Mouse (Mus musculus) frontal cortex, postnatal 36 days (tissue): ENCODE results near the gene Gm2696.
"Not testable (repeated sequence)": the region's sequence is repeated elsewhere in the genome, so short reads cannot be mapped to it uniquely, and the experiment has no call there.

ENCODE experiments used
- DNase-seq, 2 experiments: peaks; one replicate each; pipeline ENCODE4 v3.0.0; 2022; ENCODE audit warnings: low spot score in 2 of 2

Gm2696 gene

DNA sequence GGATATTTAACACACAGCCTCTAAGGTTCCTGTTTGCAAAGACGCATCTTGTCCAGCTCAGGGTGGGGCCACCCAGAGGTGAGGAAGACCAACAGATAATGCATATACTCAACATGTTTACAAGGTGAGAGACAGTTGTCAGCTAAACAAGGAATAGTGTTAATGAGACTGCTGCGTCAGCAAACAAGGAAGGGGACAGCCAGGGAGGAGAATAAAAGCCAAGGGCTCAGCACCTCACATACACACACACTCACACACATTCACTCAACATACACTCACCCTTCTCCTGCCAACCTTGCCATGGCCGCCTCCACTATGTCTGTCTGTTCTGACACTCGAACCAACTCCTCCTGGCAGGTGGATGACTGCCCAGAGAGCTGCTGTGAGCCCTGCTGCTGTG is at the start of gene Gm2696:
Gene Gm2696, plus strand, starts transcription at position 301 of the 400 bp plus-strand sequence.
- DNase-seq = no peak

DNA sequence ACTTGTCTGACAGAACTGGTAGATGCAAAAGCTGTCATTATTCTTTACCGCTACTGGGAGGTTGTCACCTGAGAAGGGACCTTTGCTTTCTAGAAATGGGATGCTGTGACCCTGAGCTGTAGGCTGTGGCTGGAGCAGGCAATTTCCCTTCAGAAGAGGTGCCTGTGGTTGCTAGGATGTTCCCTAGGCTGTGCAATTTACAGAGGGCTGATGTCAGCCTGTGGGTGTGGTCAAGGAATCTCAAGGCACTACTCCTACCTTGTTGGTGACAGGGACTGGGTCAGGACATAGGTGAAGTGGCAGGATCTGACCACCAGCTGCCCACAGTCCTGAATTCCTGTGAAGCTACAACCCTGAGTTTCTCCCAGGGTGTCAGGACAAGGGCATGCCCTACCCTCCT is 44.8 kb upstream of the Gm2696 start:
- DNase-seq = no peak

DNA sequence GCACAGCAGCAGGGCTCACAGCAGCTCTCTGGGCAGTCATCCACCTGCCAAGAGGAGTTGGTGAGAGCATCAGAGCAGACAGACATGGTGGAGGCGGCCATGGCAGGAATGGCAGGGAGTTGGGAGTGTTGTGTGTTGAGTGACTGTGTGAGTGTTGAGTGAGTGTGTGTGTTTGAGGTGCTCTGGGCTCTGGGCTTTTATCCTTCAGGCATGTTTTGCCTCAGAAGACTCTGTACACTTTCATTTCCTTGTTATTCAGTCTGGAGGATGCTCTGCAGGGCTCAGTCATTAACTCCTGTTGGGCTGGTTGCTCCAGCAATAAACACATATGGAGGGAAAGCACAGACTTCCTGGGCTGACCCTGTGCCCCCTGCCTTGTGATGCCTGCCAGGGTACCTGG is 43.3 kb upstream of the Gm2696 start, which contains the start of gene Gm3238:
Gene Gm3238, minus strand, starts transcription at position 101 of the 400 bp plus-strand sequence.
- DNase-seq = not testable (repeated sequence)

DNA sequence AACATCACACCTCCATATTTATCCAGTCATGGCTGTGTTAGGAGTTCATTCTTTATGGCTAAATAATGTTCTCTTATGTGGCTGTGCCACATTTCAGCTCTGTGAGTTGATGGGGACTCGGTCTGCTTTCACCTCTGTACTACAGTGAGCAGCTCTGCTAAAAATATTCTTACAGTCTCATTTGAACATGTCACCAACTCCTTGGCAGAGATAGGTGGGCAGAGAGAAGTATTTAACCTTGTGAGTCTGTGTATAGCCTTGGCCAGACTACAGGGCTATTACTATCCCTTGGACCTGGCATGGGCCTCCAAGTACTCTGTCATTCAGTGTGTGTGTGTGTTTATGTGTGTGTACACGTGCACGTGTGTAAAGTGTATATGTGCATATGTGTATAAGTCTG is 42.3 kb upstream of the Gm2696 start:
- DNase-seq = not testable (repeated sequence)

DNA sequence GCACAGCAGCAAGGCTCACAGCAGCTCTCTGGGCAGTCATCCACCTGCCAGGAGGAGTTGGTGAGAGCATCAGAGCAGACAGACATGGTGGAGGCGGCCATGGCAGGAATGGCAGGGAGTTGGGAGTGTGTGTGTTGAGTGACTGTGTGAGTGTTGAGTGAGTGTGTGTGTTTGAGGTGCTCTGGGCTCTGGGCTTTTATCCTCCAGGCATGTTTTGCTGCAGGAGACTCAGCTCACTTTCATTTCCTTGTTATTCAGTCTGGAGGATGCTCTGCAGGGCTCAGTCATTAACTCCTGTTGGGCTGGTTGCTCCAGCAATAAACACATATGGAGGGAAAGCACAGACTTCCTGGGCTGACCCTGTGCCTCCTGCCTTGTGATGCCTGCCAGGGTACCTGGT is 37.6 kb upstream of the Gm2696 start, which contains the start of gene Gm7138:
Gene Gm7138, minus strand, starts transcription at position 101 of the 400 bp plus-strand sequence.
- not testable (repeated sequence) for DNase-seq

DNA sequence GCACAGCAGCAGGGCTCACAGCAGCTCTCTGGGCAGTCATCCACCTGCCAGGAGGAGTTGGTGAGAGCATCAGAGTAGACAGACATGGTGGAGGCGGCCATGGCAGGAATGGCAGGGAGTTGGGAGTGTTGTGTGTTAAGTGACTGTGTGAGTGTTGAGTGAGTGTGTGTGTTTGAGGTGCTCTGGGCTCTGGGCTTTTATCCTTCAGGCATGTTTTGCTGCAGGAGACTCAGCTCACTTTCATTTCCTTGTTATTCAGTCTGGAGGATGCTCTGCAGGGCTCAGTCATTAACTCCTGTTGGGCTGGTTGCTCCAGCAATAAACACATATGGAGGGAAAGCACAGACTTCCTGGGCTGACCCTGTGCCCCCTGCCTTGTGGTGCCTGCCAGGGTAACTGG is 32.0 kb upstream of the Gm2696 start, which contains the start of gene Gm3250:
Gene Gm3250, minus strand, starts transcription at position 101 of the 400 bp plus-strand sequence.
- DNase-seq = not testable (repeated sequence)

DNA sequence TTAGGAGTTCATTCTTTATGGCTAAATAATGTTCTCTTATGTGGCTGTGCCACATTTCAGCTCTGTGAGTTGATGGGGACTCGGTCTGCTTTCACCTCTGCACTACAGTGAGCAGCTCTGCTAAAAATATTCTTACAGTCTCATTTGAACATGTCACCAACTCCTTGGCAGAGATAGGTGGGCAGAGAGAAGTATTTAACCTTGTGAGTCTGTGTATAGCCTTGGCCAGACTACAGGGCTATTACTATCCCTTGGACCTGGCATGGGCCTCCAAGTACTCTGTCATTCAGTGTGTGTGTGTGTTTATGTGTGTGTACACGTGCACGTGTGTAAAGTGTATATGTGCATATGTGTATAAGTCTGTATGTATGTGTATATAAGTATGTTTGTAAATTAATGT is 31.1 kb upstream of the Gm2696 start:
- DNase-seq = not testable (repeated sequence)

DNA sequence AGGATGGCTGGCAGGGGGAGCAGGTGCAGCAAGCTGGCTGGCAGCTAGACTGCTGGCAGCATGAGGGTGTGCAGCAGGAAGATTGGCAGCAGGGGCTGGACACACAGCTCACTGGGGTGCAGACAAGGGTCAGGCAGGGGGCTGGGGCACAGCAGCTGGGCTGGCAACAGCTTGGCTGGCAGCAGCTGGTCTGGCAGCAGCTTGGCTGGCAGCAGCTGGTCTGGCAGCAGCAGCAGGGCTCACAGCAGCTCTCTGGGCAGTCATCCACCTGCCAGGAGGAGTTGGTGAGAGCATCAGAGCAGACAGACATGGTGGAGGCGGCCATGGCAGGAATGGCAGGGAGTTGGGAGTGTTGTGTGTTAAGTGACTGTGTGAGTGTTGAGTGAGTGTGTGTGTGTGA is 26.6 kb upstream of the Gm2696 start, which contains the start of gene Gm7137:
Gene Gm7137, minus strand, starts transcription at position 325 of the 400 bp plus-strand sequence.
- peak in 1 of 2 experiments; percentile 21 for DNase-seq

DNA sequence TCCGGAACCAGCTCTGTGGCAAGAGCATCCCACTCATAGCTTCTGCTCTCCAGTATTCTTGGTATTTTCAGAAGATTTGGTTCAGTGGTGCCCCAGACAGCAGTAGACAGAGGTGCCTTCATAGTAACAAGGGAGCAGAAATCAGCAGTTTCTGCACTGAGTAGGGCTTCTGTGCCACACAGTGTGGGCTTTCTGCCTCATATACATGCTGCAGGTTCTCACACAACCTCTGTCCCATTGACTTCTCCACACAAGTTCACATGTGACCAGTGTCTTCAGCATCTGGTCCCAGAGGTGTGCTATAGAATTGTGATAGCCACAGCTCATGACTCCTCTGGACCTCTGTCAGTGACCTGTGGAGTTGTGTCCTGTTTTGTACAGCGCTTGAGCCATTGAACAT is 25.9 kb upstream of the Gm2696 start:
- DNase-seq = no peak

DNA sequence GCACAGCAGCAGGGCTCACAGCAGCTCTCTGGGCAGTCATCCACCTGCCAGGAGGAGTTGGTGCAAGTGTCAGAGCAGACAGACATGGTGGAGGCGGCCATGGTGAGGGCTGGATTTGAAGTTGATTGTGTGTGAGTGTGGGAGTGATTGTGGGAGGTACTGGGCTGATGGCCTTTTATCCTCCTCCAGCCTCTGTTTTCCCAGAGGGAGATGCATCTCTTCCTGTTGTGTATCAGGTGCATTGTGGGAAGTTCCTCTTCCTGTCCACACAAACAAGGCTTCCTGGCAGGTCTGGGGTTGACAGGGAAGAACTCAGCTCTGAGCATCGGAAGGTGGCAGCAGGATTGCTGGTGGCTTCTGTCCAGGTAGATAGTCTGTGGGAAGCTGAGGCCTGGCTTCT is 19.5 kb upstream of the Gm2696 start, which contains the start of gene Gm9639:
Gene Gm9639, minus strand, starts transcription at position 101 of the 400 bp plus-strand sequence.
- DNase-seq = no peak

DNA sequence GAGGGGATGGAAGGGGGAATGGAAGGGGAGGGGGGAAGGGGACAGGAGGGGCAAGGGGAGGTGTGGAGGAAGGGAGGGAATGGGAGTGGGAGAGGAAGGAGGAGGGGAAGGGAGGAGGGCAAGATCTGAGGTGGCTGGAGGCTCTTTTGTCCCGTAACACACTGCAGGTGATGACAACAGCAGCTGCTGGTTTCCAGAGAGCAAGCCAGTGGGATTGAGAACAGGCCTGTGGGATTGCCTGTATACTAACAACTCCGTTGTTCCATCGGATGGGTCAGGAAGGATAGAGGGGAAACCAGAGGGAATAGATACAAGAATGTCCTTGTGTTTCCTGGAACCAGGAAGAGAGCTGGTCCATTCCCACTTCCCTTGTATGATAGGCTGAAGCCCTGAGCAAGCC is 16.8 kb upstream of the Gm2696 start:
- DNase-seq = no peak

DNA sequence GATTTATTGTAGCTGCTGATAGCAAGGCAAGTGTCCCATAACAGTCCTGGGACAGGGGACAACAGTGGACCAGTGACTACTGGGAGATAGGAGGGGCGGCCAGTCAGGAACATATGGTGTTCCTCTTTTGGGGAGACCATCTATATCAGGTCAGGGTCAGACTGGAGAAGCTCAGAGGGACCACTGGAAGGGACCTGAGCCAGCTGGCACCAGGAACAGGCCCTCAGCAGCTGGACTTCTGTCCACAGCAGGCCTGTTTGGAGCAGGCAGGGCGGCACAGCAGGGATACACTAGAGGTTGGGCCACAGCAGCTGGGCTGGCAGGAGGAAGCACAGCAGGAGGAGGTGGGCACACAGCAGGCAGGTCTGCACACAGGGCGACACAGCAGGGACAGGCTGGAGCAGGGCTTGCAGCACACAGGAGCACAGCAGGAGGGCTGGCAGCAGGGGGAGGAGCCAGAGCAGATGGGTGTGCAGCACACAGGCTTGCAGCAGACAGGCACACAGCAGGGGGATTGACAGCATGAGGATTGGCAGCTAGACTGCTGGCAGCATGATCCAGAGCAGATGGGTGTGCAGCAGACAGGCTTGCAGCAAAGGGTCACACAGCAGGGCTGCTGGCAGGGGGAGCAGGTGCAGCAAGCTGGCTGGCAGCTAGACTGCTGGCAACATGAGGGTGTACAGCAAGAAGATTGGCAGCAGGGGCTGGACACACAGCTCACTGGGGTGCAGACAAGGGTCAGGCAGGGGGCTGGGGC is 16.1 kb upstream of the Gm2696 start:
- DNase-seq = not testable (repeated sequence)

DNA sequence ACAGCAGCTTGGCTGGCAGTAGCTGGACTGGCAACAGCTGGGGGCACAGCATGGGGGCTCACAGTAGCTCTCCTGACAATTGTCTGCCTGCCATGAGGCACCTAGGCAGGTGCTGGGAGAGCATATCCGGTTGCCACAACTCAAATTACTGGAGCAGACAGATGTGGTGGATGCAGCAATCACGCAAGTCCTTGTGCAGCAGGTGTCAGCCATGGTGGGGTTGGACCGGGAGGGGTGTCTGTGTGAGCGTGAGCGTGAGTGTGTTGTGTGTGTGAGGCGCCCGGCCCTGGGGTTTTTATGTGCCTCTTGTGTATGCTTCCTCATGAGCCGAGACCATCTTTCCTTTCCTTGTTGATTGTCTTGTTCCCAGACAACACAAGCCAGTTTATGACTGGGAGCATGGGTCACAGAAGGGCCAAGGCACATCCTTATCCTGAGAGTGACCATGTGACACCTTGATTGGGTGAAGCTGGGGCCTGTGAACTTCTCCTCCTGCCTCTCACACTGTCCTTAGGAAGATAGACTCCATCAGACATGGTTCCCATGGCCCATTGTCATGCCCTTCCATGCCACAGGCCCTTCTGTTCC is 15.5 kb upstream of the Gm2696 start, which contains the start of gene Gm19668:
Gene Gm19668, minus strand, starts transcription at position 213 of the 588 bp plus-strand sequence.
- DNase-seq = no peak

DNA sequence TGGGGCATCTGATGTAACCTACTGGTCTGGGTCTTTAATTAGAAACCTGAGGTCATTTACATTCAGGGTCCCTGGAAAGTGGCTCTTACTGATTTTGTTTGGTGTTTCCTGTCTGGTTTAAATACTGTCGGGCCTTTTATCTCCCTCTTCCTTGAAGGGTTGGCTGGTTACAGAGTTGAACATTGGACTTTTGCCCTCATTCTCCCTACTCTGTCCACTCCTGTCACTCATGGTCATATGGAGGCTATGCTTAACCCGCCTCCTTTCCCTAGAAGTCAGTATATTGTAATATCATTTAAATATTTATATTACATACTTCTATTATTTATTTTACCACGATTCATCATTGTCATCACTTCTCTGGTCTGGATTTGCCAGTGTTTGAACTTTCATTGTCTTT is 10.4 kb upstream of the Gm2696 start:
- no peak for DNase-seq

DNA sequence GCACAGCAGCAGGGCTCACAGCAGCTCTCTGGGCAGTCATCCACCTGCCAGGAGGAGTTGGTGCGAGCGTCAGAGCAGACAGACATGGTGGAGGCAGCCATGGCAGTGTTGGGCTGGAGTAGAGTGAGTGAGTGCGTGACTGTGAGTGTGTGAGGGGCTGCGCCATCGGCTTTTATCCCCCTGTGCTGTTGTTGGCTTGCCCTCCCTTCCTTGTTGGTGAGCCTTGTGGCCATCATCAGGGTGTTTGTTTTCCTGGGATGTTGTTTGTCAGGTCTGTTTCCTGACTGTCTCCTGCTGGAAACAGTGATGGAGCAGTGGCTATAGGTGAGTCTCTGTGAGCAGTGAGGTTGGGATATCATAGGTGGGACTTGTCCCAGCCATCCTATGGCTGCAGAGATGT is 2.7 kb upstream of the Gm2696 start, which contains the start of gene Gm9507:
Gene Gm9507, minus strand, starts transcription at position 101 of the 400 bp plus-strand sequence.
- no peak for DNase-seq

DNA sequence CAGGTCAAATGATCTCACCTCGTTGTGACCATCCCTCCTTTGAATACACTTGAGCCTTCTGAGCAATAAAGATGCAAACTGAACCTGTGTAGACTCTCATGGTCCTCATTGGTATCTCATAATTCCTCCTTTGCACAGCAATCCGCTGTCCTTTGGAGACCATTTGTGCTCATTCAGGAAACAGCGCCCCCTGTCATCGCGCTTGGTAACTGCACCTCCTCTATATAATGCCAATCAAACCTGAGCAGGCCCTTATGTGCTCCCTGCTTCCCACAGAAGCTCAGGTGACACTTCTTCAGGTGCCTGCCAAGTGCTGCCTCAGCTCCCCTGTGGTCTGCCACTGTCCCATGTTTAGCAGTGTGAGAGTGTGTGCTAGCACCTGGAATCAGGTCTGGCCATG is 1.0 kb downstream of the Gm2696 start:
- DNase-seq = no peak

DNA sequence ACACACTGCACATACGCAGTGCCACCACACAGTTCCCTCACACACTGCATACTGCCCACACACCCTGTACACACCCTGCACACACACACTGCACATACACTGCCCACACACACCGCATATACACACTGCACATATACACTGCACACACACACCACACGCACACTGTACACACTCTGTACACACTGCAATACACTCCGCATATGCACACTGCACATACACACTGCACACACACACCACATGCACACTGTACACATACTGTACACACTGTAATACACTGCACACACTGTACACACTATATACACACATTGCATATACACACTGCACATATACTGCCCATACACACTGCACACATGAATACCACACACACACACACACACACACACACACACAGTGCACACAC is 4.0 kb downstream of the Gm2696 start:
- DNase-seq = no peak

DNA sequence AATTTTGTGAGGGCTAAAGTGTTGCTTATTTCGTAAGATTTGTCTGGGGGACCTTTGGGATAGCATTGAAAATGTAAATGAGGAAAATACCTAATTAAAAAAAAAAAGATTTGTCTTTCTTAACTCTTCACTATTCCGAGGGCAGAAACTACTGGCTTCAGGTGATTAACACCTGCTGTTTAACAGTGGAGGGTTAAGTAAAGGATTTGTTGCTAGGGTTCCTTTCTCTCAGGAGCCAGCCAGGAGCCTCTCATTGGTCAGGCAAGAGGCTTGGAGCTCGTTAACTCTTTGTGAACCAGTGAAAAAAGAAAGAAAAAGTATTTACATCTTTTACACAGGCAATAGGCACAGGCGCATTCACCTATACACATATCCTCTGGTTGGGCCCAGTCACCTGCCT is 4.7 kb downstream of the Gm2696 start:
- no peak for DNase-seq

DNA sequence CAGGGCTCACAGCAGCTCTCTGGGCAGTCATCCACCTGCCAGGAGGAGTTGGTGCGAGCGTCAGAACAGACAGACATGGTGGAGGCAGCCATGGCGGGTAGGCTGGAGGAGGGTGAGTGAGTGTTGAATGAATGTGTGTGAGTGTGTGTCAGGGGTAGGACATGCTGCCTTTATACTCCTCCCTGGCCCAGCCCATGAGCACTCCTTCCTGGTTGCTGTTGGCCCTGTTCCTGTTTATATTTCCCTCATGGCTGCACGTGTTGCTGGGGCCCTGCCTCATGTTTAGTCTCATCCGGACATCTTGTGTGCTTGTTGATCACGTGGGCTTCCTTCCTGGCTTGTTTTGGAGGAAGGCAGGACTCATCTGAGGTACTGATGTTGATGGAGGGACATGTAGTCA is 12.5 kb downstream of the Gm2696 start, which contains the start of gene Krtap10-4:
Gene Krtap10-4, minus strand, starts transcription at position 145 of the 400 bp plus-strand sequence.
- DNase-seq = no peak

DNA sequence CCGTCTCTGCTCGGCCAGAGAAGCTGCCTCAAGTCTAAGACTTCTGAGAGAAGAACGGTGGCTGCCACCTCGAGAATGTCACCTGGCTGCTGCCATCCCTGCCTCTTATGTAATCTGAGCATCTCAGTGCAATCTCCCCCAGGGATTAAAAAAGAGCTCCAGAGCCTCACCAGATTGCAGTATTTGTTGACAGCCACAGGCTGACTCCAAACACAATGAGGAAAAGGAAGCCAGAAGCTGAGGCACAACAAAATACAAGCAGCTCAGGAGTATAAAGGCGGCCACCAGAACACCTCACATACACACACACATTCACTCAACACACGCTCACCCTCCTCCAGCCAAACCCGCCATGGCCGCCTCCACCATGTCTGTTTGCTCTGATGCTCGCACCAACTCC is 21.2 kb downstream of the Gm2696 start, which contains the start of gene Krtap10-10:
Gene Krtap10-10, plus strand, starts transcription at position 301 of the 400 bp plus-strand sequence.
- DNase-seq = peak; percentile 15 to 31

DNA sequence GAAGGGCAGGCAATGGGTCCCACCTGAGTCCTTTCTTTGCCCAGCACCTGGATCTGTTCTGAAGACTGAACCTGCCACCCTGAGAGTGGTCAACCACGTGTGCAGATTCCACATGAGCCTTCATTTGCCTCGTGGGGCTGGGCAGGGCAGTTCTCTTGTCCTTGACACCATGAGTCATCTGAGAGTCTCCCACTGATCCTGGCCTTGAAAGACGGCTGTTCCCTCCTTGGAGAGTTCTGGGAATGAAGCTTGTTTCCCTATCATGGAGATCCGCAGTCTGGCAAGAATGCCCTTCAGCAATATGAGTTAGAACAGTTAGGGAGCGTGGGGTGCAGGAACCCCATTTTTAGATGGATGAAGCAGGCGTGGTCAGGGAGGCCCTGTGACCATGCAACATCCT is 24.5 kb downstream of the Gm2696 start:
- no peak for DNase-seq

DNA sequence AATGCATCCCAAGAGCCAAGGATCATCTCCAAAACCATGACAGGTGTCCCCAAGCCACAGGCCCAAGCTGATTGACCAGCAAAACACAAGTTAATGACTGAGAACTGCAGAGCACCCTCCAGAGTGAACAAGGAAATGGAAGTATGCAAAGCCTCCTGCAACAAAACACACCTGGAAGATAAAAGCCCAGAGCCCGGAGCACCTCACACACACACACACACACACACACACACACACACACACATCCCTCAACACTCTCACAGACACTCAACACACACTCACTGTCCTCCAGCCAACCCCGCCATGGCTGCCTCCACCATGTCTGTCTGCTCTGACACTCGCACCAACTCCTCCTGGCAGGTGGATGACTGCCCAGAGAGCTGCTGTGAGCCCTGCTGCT is 32.0 kb downstream of the Gm2696 start, which contains the start of gene Gm36176:
Gene Gm36176, plus strand, starts transcription at position 301 of the 400 bp plus-strand sequence.
- DNase-seq = no peak
